Mouse (Mus musculus): ENCODE data around the gene Smyd1.

The Smyd1 gene

DNA sequence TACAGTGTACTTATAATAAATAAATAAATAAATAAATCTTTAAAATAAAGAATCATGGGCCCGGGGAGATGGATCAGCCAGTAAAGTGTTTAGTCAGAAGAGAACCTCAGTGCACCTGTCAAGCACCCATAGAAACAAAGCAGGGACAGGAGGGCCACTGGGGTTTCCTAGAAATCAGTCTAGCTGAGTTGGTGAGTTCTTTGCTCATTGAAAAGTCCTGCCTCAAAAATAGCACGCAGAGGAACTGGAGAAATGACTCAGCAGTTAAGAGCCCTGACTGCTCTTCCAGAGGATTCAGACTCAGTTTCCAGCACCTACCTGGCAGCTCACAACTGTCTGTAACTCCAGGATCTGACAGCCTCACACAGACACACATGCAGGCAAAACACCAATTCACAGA lies 63.5 kb downstream of the Smyd1 start:
- no peak for DNase-seq

DNA sequence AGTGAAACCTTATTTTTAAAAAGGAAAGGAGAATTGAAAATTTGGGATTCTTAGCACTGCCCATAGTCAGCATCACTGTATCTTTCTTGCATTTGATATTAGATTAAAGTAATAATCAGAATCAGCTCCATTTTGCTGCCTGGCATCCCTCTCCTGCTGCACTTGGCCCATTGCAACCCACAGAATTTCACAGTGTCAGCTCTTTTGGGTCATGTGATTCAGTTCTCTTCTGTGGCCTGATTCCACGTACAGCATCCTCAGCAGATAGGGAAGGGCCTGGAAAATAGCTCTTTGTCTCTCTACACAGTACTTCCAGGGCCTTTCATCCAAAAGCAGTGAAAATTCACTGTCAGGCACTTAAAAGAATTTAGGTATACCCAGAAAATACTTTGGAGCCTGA lies 64.7 kb downstream of the Smyd1 start:
- no peak for DNase-seq

DNA sequence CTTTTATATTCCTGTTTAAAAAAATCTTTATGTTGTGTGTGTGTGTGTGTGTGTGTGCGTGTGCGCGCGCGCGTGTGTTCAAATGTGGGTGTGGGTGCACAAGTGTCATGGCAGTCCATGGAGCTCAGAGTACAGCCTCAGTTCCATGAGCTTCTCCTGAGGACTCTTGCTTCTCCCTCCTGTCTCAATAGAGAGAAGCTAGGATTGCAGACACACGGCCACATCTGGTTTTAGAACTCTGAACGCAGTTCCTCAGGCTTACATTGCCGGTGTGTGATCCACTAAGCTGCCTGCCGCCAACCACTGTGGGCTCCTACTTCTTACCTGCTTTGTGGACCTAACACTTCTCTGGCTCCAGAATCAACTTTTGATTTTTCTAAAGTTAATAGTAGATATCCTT lies 65.9 kb downstream of the Smyd1 start:
- DNase-seq = no peak

DNA sequence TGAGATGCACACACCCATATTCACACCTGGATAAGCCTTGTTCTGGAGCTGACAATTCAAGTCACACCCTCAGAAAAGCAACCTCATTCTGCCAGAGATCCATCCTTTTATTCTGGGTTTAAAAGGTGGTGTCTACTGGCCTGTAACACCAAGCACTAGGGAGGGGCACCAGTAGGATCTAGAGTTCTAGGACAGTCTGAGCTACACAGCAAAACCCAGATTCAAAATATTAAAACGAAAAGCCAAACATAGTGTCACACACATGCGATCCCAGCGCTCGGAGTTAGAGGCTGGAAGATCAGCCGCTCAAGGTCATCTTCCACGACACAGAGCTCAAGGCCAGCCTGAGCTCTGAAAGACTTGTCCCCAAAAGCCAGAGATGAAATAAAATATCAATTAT lies 67.6 kb downstream of the Smyd1 start:
- no peak for DNase-seq

DNA sequence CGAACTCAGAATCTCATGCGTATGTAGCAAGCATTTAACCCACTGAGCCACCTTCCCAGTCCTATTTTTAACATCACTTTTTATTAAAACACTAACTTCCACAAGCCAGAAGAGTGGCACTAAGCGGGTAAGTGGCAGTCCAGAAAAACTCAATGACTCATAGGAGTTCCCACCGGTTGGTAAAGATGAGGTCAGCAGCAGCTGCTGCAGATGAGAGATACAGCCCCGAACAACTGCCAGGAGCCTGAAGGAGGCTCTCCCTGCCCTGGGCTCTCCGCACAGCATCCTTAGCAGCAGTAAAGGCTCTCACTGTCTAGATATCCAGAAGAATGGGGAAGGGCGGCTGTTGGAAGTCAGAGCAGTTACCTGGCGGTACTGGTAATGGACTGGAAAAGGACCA lies 71.1 kb downstream of the Smyd1 start:
- DNase-seq = no peak

DNA sequence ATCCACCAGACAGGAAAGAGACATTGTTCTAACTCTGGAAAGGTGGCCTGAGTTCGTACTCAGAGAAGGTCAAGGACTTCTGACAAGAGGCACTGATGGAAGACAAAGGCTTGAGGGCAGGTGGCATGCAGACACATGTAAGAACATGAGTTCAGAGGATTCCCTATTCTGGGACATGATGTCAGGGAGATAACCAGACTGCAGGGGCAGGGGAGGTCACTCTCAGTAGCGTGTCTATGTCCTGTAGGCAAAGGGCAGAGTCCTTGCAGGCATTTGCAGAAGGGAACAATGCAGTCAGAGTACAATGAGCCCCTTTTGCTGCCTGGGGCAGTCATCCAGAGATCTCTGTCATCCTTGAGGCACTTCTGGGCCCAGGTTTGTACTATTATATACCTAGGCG lies 72.4 kb downstream of the Smyd1 start:
- no peak for DNase-seq

DNA sequence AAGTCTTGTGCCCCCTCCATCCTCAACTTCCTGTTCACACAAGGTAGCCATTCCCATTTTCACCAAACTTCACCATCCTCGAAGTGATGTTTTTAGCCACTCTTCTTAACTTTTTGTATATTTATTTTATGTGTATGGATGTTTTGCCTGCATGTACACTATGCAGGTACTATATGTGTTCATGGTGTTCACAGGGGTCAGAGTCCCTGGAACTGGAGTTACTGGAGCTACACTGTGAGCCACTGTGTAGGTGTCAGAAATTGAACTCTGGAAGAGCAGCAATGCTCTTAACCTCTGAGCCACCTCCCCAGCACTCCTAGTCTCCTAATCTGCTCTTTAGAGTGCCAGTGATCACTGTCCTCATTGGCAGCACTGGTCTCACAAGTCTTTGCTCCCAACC lies 73.6 kb downstream of the Smyd1 start:
- no peak for DNase-seq

DNA sequence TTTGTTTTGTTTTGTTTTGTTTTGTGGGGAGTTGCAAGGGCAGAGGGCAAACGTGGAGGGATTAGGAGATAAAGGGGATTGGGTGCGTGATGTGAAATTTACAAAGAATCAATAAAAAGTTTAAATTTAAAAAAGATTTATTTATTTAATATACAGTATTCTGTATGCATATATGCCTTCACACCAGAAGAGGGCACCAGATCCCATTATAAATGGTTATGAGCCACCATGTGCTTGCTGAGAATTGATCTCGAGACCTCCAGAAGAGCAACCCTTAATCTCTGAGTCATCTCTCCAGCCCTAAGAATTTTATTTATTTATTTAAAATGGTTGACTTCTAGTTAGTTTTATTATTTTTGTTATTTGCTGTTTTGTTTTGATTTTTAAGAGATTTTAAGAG lies 78.8 kb downstream of the Smyd1 start:
- no peak for DNase-seq

DNA sequence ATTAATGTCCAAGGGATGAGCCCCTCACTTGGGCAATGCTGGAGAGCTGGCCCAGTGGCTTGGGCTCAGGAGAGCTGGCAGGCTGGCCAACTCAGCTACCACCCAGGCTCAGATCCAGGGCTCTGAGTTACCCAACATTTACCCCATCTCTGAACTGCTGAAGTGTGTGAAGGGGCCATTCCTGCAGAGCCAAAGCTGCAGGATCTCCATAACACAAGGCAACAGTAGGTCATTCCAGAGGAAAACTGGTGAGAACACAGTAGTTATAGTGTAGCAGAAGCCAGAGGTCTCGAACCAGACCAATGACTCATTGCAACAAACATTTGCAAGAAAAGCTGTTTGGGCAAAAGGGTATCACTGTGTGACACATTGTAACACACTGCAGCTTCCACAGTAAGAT lies 79.2 kb downstream of the Smyd1 start:
- no peak for DNase-seq

DNA sequence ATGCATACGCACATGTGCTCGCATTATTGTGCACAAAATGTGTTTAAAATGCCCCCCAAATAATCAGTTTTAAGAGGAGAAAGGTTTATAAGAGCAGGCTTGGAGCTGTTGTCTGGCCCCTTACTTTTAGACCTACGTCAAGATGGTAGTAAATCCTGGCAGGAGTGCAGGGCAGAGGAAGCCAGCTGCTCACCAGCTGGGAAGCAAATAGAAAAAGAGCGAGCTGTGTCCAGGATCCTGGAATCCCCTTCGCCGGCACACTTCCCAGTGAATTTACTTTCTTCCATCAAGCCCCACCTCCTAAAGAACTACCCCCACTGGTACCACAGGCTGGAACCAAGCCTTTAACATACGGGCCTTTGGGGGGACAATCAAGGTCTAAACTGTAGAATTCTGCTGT lies 81.2 kb downstream of the Smyd1 start:
- no peak for DNase-seq

DNA sequence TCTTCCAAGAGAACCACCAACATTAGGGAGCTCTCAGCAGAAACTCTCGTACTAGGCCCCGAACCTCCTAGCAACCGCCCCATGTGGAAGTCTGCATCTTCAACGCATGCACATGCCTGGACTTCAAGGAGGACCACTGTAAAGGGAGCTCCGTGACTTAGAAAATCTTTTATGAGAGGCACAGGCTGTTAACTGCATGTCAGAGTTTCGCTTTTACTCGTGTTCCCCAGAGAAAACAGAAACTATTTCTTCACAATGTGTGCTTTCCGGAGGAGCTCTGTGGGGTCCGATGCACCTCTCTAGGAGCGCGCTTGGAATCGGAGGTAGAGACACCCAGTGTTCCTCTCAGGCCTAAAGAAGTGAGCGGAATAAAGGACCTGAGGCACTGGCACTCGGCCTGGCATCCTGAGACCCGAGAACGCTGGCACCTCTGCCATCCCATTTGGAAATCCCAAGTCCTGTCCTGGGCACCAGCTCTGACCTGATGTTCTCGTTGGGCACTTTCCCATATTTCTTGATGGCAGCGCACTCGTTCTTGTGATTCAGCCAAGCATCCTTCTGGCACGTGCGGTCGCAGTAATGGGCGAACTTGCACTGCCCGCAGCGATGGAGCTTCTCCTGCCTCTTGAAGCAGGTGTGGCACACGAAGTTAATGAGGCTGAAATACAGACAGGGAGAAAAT lies 82.8 kb downstream of the Smyd1 start:
- no peak for DNase-seq

DNA sequence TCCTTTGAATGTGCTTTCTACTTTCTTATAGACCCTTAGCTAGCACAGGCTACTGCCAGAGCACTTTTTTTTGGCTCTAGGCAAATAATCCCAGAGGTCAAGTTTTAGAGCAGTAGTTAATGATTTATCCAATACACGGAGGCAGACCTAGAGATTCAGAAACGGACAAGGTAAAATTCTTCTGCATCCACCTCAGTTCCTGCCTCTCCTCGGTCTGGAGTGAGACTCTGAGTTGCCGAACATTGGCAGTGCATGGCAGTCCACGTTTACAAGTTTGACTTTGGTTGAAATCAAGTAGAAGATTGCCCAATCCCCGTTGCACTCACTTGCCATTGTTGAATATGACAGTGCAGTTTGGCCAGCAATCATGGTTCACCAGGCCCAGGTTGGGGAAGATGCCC lies 85.0 kb downstream of the Smyd1 start:
- DNase-seq = peak; percentile 24

DNA sequence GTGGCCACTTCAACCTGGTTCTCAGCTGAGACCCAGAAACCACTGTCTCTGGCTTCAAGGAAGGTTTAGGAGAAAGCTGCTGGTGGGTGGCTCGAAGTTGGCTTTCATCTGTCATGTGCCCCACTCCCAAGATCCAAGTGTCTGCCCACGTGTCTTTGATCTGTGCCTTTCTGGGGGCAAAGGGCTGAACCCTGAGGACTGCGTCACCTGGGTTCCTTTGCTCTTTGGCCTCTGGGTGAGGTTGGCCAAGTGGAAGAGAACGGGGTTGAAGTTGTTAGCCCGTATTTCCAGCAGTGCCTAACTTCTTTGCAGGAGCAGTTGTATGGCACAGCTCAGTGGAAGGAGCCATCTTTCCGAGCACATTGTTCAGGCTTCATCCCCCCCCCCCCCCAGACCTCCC lies 85.5 kb downstream of the Smyd1 start:
- DNase-seq = no peak

DNA sequence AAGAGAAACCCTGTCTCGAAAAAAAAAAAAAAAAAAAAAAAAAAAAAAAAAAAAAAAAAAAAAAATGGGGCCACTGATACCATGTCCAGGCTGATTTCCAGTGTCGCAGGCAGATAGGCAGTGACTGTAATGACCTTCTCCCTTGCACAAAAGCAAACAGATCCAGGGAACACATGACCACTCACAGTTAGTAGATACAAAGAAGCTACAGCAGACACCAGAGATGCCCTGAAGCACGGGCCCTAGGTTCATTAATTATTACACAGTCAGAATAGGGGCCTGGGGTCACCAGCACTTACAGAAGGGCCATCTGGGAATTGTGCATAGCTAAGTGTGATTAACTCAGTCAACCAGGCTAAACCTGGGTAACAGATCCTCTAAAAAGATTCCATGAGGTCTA lies 86.1 kb downstream of the Smyd1 start:
- DNase-seq = no peak

DNA sequence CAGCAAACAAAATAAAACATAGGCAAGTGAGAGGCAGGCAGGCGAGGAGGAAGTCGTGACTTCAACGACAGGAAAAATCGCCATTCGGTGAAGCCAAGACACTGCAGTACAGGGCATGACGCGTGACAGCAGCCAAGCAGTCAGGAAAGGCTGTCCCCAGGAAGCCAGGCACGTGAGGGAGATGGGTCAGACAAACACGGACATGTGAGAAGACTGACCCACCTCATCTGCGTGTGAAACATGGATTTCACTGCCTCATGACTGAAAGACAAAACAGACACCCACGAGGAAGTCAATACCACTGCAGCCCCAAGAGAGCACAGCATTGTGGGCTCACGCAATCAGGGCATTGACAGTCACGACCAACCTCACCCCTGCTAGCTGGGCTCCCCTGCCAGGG lies 86.9 kb downstream of the Smyd1 start:
- no peak for DNase-seq

DNA sequence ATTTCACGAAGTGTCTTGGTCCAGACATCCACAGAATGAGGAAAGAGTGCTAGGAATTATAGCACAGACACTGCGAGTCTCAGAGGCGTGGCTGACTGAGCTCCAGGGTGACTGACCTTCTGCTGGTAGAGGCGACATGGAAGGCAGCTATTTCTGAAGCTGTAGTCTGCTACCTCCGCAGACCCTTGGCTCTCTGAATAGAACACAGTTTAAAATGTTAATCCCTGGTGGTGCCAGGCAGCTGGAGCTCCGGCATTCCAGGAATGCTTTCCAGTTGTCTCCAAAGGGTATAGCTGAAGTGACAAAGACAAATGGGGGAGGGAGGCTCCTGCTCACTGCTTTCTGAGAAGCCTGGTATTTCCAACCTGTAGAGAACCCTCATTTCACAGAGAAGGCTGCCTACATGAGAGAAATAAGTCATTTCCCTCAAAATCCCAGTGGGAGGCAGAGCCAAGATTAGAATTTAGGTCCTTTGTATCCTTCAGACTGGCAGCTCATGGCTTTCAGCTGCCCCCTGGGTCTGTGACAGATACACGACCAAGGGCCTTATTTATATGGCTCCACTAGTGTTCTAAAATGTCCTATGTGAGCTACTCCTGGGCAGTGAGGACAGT lies 94.8 kb downstream of the Smyd1 start:
- no peak for DNase-seq

DNA sequence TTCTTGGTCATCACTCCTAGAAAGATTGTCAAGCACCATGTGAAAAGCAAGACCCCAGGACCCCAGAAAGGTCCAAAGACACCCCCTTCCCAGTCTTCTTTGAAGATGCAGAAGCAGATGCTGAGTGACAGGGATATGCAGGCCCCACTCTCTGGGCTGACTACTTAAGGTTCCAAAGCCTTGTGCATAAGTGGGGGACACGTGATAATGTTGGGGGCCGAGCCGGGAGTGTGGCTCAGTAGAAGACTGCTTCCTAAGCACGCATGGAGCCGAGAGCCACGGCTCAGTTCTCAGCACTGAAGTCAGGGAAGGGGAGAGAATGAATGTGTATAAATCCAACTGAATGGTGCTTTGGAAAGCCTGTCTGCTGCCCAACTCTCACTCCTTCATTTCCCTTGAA lies 95.5 kb downstream of the Smyd1 start:
- no peak for DNase-seq

DNA sequence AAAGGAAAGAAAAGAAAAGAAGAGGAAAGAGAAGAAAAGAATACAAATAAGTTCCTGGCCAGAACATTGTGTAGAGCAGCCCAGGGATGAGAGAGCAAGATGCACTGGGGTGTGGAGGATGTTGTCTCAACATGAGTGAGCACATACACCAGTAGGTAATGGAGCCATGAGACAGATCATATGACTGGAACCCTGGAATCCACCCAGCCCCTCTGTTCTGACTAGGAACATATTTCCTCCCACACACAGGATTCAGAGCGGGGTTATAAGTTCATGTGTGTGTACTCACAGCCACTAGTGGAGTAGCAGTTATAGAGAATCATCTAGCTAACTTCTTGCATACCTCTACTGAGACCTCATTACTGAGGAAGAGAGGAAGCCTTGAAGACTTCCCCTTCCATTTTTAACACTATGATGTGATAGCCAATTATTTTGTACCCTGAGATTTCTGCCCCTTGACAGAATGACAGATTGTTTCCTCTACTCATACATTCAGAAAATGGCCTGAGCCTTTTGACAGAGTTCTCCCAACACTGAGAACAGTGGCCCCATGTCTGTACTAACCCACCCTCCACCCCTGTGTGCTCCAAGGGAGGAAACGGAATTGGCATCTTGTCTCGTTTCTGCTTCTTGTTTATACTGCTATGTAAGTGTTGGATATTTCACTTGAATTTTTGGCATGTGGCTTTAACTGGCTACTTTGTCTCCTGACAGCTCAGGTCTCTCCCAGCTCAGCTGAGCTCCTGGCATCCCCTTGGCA lies 97.7 kb downstream of the Smyd1 start:
- peak; percentile 20 for DNase-seq

DNA sequence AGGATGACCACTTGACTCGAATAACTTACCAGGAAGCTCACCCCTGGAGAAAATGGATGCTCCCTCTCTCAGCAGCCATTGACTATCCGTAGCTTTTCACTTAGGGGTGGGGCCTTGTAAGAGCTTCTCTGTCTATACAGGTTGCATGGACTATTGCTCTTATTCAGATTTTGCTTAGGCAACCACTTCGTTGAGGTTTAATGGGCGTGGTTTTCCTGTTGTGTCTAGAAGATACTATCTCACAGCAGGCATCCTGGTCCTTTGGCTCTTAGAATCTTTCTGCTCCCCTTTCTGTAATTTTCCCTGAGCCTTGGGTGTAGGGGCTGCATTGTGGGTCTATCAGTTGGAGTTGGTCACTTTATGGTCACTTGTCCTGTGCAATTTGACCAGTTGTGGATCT lies 100.5 kb downstream of the Smyd1 start:
- no peak for DNase-seq

DNA sequence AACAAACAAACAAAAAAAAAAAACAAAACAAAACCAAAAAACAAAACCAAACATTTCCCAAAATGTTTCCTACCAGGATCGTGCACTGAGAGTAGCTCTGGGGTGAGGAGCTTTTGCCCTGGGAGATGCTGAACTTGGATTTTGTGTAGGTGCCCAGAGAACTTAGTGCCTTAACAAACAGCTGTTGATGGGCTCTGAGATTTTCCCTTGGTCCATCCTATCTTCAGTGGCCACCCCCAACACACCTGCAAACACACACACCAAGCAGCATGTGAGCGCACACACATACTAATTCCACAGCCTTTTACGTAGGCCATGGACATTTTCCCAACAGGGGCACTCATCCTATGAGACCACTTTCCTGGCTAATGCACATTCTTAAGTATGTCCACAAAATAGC lies 109.6 kb downstream of the Smyd1 start:
- no peak for DNase-seq

DNA sequence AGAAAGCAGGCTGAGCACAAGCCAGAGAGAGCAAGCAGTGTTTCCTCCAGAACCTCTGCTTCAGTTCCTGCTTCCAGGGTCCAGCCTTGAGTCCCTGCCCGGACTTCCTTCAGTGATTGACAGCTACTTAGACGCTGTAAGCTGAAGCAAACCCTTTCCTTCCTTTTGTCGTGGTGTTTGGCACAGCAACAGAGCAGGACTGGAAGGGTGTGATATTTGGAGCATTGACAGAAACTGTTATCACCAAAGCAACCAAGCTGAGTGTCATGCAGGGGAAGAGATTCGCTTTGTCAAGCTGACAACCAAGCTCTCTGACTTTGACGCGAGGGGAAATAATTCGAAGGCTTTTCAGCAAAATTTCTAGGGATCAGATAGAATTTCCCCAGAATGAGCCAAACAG lies 110.1 kb downstream of the Smyd1 start:
- no peak for DNase-seq

DNA sequence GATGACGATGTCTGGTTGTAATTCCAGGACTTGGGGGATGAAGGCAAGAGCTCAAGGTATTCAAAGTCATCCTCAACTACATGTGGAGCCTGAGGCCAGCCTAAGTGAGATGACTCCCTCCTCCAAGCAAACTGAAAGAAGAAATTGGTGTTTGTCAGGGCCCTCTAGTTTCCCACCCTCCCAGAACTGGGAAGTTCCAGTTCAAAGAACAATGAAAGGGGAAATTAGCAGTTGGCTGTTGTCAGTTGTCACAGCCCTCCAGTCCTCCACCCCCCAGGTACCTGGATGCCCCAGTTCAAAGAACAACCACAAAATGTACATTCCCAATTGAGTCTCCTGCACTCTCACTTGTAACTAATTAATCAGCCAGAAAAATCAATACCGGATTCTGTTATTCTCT lies 113.3 kb downstream of the Smyd1 start:
- no peak for DNase-seq

DNA sequence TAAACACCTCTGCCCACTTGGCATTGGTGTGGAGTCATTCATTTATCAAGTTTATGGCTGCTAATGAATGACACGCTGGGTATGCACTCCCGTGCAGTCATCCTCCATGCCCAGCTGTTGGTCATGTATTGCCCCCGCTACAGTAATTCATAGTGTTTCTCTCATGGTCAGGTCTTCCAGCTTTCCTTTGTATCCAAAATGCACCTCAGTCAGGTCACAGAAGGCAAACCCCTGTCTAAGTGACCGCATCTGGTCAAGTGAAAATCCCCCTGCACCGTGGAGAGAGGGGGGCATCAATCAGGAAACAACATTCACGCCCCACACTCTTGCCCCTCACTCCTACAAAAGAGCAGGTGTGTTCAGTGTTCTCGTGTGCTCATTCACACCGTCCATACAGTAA lies 117.9 kb downstream of the Smyd1 start:
- no peak for DNase-seq

DNA sequence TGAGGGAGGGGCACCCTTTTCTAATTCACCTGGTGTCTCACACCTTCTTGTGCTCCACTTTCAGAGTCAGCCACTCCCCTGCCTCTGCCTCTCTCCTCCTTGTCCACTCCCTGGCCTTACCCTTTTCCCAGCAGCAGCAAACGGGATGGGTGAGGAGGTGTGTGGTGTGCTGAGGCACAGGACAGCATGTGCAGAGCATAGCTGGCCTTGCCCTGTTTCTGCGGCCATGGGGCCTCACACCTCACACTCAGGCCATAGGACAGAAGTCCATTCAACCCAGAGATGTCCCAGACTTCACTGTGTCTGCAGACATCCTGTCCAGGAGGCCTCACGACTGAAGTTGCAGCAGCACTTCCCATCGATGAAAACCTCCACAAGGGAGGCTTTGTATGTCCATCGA lies 118.4 kb downstream of the Smyd1 start:
- DNase-seq = no peak

DNA sequence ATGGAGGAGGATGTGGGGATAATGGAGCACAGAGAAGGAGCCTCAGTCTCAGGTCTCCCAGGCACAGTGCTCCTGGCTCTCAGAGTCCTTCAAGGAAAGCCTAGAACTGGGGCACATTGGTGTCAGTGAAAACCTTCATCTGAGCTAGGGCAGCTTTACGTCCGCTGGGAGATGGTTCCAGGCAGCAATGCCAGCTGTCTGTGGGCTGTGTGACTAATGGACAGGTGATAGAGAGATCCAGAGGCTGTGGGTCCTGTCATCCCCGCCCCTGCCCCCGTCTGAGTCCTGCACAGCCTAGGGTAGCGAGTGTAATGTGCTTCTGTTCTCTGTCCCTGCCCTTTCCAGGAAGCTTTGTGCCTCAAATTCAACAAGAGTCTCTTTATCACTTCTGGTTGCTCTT lies 120.1 kb downstream of the Smyd1 start:
- no peak for DNase-seq
